Mouse (Mus musculus) heart, embryonic 11.5 days (tissue): ENCODE measurements around the gene Elavl4. TPM values are rescaled to one million over a fixed set of nuclear protein-coding genes. Genes with fewer than 3 reads are reported as not detected.
A peak's percentile ranks its signal among the peaks of the same experiment; 100 is the strongest.

ENCODE experiments used
- ATAC-seq: fragments of 200-750 bp; cut with Nextera tagmentation; replicated peaks from 2 replicates; pipeline ENCODE4 v1.8.0; 2017; ENCODE audit warnings: moderate library complexity; ENCODE audit not compliant: insufficient number of reproducible peaks, low FRiP score, low TSS enrichment
- H3K27ac ChIP-seq: fragments of 300-500 bp; sonication (generic); 2 replicates; pipeline ENCODE4 v1.5.1; 2014; ENCODE audit warnings: mild to moderate bottlenecking, low read depth, low read length
- H3K27me3 ChIP-seq: fragments of 300-500 bp; sonication (generic); 2 replicates; pipeline ENCODE4 v1.6.1; 2014; ENCODE audit warnings: mild to moderate bottlenecking, low read length, mixed read lengths; ENCODE audit not compliant: control insufficient read depth, insufficient read depth
- H3K36me3 ChIP-seq: fragments of 300-500 bp; sonication (generic); 2 replicates; pipeline ENCODE4 v1.6.1; 2014; ENCODE audit warnings: mild to moderate bottlenecking, low read length, moderate library complexity, mixed read lengths; ENCODE audit not compliant: control insufficient read depth, insufficient read depth
- H3K4me1 ChIP-seq: fragments of 300-500 bp; sonication (generic); 2 replicates; pipeline ENCODE4 v1.6.1; 2014; ENCODE audit warnings: low read length; ENCODE audit not compliant: control insufficient read depth, insufficient read depth
- H3K4me2 ChIP-seq: fragments of 300-500 bp; sonication (generic); 2 replicates; pipeline ENCODE4 v1.6.1; 2014; ENCODE audit warnings: mild to moderate bottlenecking, moderate library complexity
- H3K4me3 ChIP-seq: fragments of 300-500 bp; sonication (generic); 2 replicates; pipeline ENCODE4 v1.5.1; 2014; ENCODE audit warnings: low read depth, low read length
- H3K9ac ChIP-seq: fragments of 300-500 bp; sonication (generic); 2 replicates; pipeline ENCODE4 v1.6.1; 2014; ENCODE audit warnings: mild to moderate bottlenecking, low read depth, low read length, moderate library complexity
- H3K9me3 ChIP-seq: fragments of 300-500 bp; sonication (generic); replicated peaks from 2 replicates; pipeline ENCODE4 v1.6.1; 2016; ENCODE audit warnings: low read length; ENCODE audit not compliant: control insufficient read depth
- WGBS: fragments of 180-500 bp; shearing (Covaris S2); extraction: QIAGEN DNeasy Blood & Tissue Kit; methylation state at CpG from one replicate; pipeline ENCODE4 v1.1.7; 2014; ENCODE audit not compliant: insufficient replicate concordance; 5-methylcytosine and 5-hydroxymethylcytosine counted together
- polyA plus RNA-seq: library from polyadenylated mRNA; unstranded; fragments of >200 nt; fragmentation: Nextera tagmentation; extraction: Ambion mirVana; gene quantifications from 2 replicates; pipeline ENCODE4 v1.2.1, GENCODE M21; 2014

Gene Elavl4
- polyA plus RNA-seq, 1 experiment from 2014 or later, result 7.7 TPM

DNA sequence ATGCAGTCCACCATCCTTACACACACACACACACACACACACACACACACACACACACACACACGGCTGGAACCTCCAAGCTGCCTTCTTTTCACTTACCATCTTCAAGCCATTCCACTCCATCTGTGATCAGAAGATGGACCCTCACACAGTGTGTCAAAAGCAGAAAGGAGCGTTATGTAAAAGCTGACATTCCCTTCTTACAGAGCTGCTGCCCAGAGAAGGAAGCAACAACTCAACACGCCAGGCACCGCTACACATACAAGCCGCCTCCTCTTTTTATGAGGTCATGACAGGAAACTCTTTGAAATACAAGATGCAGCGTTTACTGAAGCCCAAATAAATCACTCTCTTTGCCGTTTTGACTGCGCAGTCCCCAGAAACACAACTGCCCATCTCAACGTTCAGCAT is 65.3 kb downstream of the Elavl4 start:
- Histone ChIP-seq H3K4me2 (peak overlapping the region; percentile 40), H3K27me3 (no peaks in the 10 kb centered on the region), H3K4me1 (peaks cover 3% of the 10 kb centered on the region; the same call in 1 of the 2 replicates), H3K9me3 (no peaks in the 10 kb centered on the region), H3K36me3 (no peaks in the 10 kb centered on the region), H3K9ac (no peak overlapping the region), H3K4me3 (no peak overlapping the region), H3K27ac (no peak overlapping the region)
- 48% methylated on average over 9 of the region's 9 CpGs for WGBS
- ATAC-seq, result no peak

DNA sequence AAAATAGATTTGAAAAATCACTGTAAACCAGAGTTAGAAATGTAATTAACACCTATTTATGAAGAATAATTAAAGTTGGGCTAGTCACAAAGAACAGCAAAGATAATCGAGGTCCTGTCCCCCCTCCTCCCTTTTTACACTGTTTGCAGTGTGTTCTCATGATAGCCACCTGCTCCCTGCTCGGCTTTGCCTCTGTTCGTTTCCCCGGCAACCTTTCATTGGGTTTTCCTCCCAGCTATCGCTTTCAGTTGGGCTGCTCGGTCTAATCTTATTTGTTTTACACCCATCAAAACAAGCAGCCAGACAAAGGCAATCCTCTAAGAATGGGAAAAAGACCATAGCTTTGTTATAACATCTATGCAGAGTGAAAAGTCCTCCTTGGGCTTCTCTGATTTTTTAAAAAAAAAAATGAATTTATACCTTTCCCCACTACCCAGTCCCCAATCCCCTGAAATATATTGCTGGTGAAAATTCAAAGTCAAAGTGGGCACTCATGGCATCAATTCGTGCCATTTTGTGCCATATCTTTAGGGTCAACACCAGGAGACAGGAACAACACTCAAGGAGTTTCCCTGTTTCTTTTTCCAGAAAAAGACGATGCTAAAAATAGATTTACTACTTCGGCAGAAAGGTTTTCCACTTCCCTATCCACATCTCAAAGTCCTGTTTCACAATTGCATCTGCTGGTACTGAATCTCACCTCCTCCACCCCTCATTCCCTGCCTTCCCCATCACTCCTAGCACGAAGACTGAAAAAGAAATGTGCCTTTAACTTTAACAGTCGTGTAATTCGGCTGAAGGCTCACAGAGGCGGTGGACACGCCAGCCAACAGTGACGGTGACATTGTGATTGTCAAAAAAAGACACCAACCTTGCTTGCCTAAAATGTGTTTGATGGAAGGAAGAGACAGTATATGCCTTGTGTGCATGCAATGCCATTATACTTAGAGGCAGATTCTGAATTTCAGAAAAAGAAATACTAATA is 66.1 kb downstream of the Elavl4 start:
- Histone ChIP-seq H3K4me3 (no peak overlapping the region), H3K4me2 (peak overlapping the region; percentile 40), H3K27me3 (no peaks in the 10 kb centered on the region), H3K9me3 (no peaks in the 10 kb centered on the region), H3K4me1 (peaks cover 3% of the 10 kb centered on the region; the same call in 1 of the 2 replicates), H3K36me3 (no peaks in the 10 kb centered on the region), H3K27ac (no peak overlapping the region), H3K9ac (no peak overlapping the region)
- ATAC-seq, result no peak; the same call in 1 of the 2 replicates
- WGBS, result 20% methylated on average over 15 of the region's 15 CpGs

DNA sequence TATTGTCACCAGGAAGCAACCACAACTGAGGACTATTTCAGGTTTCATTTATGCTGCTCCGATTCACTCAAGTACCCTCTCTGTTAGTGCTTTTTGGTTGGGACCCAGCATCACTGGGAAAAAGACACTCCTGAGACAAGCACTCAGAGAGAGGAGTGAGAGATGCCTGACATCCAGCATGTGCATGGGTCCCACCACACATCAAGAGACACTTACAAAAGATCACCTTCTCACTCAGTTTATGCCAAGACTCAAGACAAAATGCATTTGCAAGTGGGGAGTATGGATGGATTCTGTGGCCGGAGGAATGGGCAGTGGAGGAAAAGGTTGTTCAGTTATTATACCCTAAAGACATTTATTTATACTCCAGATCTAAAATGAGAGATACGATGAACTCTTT is 67.3 kb downstream of the Elavl4 start:
- ATAC-seq, result no peak
- Histone ChIP-seq H3K4me1 (peaks cover 3% of the 10 kb centered on the region; the same call in 1 of the 2 replicates), H3K36me3 (no peaks in the 10 kb centered on the region), H3K9ac (no peak overlapping the region), H3K4me2 (no peak overlapping the region), H3K4me3 (no peak overlapping the region), H3K9me3 (no peaks in the 10 kb centered on the region), H3K27me3 (no peaks in the 10 kb centered on the region), H3K27ac (no peak overlapping the region)
- 78% methylated on average over 3 of the region's 3 CpGs for WGBS

DNA sequence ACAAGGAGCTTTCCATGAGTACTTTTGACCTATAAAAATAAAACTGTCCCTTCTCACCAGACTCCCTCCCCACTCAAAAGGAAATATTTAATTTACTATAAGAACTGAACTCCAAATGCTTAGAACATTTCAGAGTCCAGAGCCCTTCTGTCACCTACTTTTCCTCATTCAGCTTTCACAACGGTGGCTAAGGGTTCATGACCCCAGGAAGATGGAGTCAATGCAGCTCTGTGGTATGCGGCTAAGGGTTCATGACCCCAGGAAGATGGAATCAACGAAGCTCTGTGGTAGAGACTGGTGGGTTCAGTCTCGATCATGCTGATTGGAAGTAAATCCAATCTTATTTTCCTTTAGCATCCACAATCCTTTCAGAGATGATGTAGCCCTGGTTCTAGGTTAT is 81.7 kb downstream of the Elavl4 start:
- H3K36me3 ChIP-seq, result no peaks in the 10 kb centered on the region
- H3K9ac ChIP-seq, result no peak overlapping the region
- no peak for ATAC-seq
- H3K27ac ChIP-seq, result no peak overlapping the region
- H3K9me3 ChIP-seq, result no peaks in the 10 kb centered on the region
- H3K4me3 ChIP-seq, result no peak overlapping the region
- H3K27me3 ChIP-seq, result no peaks in the 10 kb centered on the region
- no peak overlapping the region for H3K4me2 ChIP-seq
- 35% methylated on average over 4 of the region's 4 CpGs for WGBS
- H3K4me1 ChIP-seq, result no peaks in the 10 kb centered on the region

DNA sequence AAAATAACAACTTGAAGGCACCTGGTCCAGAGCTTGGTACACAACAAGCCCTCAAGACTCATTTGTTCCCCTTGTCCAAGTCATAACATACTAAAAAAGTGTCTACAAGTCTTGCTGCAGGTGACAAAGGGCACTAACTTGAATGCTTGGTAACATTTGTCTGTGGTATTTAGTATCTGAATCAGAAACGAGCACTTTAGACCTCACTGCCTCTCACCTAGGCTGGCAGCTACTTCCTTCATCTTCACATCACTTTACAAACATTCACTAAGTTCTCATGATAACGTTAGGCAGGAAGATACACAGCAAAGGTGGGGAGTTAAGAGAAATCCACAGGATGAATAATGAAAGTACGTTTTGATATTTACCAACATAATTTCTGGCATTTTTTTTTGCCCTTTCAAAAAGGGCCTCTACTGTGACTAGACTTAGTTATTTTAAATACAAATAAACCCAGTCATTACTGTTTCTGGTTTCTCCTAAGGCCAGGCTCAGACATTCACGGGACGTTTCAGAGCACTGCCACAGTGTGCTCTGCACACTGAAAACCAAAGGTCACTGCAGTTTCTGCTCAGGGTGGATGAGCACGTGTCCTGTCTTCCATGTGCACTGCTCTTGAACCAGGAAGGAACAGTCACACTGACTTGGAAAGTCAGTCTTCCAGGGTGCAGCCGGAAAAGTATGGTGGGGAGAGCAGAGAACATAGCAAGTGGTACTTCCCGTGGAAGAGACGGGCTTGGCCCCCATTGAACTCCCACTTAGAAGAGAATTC is 84.7 kb downstream of the Elavl4 start:
- H3K27me3 ChIP-seq, result no peaks in the 10 kb centered on the region
- 60% methylated on average over 9 of the region's 9 CpGs for WGBS

DNA sequence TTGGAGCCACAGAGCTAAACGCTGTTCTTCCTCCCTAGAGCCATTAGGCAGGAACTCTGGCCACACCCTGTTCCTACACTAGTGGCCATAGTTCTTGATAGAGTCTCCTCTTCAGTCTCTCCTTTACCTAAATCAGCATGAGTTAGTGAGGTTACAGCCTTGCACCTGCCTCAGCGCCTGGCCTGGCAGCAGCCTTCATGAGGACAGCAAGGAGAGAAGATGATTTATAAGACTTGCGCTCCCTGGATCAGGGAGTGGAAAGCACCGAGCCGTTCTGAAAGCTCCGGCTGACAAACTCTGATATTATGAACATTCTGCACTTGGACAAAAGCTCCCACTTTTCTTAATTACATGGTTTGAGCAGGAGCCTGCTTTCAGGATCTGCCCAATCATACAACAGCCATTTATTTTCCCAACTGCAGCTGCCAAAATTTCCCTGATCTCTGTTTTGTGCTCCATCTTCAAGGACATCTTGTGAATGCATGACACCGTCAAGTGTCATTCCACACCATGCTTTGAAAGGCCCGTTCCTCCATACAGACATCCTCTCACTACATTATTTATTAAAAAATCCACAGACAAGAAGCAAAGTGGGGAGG is 87.3 kb downstream of the Elavl4 start:
- ATAC-seq, result no peak
- Histone ChIP-seq H3K9me3 (no peaks in the 10 kb centered on the region), H3K36me3 (no peaks in the 10 kb centered on the region), H3K27me3 (no peaks in the 10 kb centered on the region), H3K9ac (no peak overlapping the region), H3K4me2 (no peak overlapping the region), H3K4me1 (no peaks in the 10 kb centered on the region), H3K27ac (no peak overlapping the region), H3K4me3 (no peak overlapping the region)
- 73% methylated on average over 8 of the region's 8 CpGs for WGBS

More for the DNA sequence above, 84.7 kb downstream of the Elavl4 start:
- ATAC-seq, result no peak
- Histone ChIP-seq H3K36me3 (no peaks in the 10 kb centered on the region), H3K4me3 (no peak overlapping the region), H3K9me3 (no peaks in the 10 kb centered on the region), H3K9ac (no peak overlapping the region), H3K4me2 (no peak overlapping the region), H3K27ac (no peak overlapping the region), H3K4me1 (no peaks in the 10 kb centered on the region)

DNA sequence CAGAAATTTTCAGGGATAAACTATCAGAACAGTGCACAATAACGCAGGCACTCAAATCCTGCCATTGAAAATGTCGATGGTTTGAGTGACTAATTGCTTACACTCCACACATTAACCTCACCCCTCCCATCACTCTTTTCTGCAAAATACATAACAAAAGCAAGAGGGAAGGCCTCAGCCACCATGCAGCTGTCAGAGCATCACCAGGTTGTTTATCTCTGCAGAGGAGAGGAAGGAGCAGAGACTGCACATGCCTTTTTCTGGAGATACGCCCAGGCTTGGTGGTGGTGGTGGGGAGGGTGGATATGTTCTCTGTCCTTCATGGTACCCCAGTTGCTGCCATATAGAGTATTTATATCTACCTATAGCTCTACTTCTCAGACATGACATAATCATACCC is 94.3 kb downstream of the Elavl4 start:
- Histone ChIP-seq H3K4me1 (no peaks in the 10 kb centered on the region), H3K27ac (no peak overlapping the region), H3K9ac (no peak overlapping the region), H3K4me2 (no peak overlapping the region), H3K27me3 (no peaks in the 10 kb centered on the region), H3K4me3 (no peak overlapping the region), H3K9me3 (no peaks in the 10 kb centered on the region), H3K36me3 (no peaks in the 10 kb centered on the region)
- ATAC-seq, result no peak
- WGBS, result 68% methylated on average over 3 of the region's 3 CpGs

DNA sequence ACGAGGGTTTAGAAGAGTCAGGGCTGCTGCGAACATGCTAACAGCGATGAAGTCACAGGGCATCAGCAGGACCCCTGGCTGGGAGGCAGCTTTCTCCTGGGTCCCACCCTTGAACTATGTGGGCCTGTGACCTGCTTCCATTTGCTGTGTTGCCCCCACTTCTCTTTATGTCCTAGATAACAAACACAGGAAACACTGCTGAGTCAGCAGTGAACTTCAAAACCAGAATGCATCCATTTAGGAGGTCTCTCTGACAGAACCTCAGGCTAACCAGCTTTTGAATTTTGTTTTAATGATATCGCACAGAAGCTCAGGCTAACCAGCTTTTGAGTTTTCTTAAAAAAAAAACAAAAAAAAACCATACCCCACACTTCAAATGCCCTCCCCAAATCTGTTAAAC is 96.1 kb downstream of the Elavl4 start:
- Histone ChIP-seq H3K36me3 (no peaks in the 10 kb centered on the region), H3K4me3 (no peak overlapping the region), H3K4me1 (no peaks in the 10 kb centered on the region), H3K27ac (no peak overlapping the region), H3K9ac (no peak overlapping the region), H3K9me3 (no peaks in the 10 kb centered on the region), H3K4me2 (no peak overlapping the region), H3K27me3 (no peaks in the 10 kb centered on the region)
- ATAC-seq, result no peak
- WGBS, result 80% methylated on average over 4 of the region's 4 CpGs
